Mouse (Mus musculus) embryonic facial prominence, embryonic 14.5 days (tissue): ENCODE measurements around the gene Ly6f. TPM values are rescaled to one million over a fixed set of nuclear protein-coding genes. Genes with fewer than 3 reads are reported as not detected.

Experiments used
- polyA plus RNA-seq: library from polyadenylated mRNA; unstranded; fragments of >200 nt; fragmentation: Nextera tagmentation; extraction: Ambion mirVana; gene quantifications from 2 replicates; pipeline ENCODE4 v1.2.1, GENCODE M21; 2014

Gene Ly6f
- polyA plus RNA-seq, 1 experiment from 2014 or later: not detected

Other genes starting within 250 kb of the Ly6f start
- gene Ly6c1, start 219.6 kb upstream of the Ly6f start, polyA plus RNA-seq: 14.8 and 21.5 TPM in 2 replicates
- gene Ly6c2, start 156.5 kb upstream of the Ly6f start, polyA plus RNA-seq: 1.1 and 1.7 TPM in 2 replicates
- not detected in 2 replicates for gene Ly6g, start 113.2 kb upstream of the Ly6f start, polyA plus RNA-seq
- gene BC025446, start 52.0 kb upstream of the Ly6f start, polyA plus RNA-seq: not detected in 2 replicates